Mouse (Mus musculus) liver, postnatal 0 days (tissue): Measurements from ENCODE around the gene Trpm1.

Experiments used
- CTCF ChIP-seq: sonication (generic); IDR thresholded peaks from 2 replicates; pipeline ENCODE4 v1.5.1; 2016; ENCODE audit warnings: antibody characterized with exemption, low read depth
- EP300 ChIP-seq: IDR thresholded peaks from 2 replicates; pipeline ENCODE4 v1.6.1; 2016; ENCODE audit warnings: antibody characterized with exemption, low read depth, mild to moderate bottlenecking

DNA sequence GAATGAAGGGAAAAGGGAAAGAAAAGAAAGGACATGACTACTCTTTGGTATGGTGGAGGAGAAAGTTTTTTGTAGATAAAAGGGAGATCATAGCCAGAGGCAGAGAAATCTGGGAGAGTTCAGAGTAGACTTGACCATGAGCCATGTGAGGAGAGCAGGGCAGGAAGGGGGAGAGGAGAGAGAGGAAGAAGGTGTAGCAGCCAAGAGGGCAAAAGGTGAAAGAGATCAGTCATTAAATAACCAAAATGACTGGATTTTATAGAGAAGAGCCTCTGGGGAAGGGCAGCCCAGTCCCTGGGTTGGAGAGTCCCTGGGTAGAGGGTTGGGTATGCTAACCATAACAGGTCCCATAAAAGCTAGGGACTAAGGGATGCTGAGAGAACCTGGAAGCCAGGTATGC, 132.9 kb downstream of the Trpm1 start:
- TF ChIP-seq CTCF: no peak
- TF ChIP-seq EP300: no peak
